Mouse (Mus musculus) lung, embryonic 15.5 days (tissue): ENCODE data around the gene Dmrt1. TPM values are rescaled to one million over a fixed set of nuclear protein-coding genes. Genes with fewer than 3 reads are reported as not detected.

Experiments
- ATAC-seq: fragments of 200-750 bp; cut with Nextera tagmentation; 2 replicates; pipeline ENCODE4 v1.8.0; 2017; ENCODE audit warnings: moderate number of reproducible peaks, borderline replicate concordance; ENCODE audit not compliant: low FRiP score, low TSS enrichment; ENCODE audit errors: extremely low read depth
- H3K27ac ChIP-seq: fragments of 300-500 bp; sonication (generic); 2 replicates; pipeline ENCODE4 v1.5.1; 2015; ENCODE audit warnings: moderate library complexity, mild to moderate bottlenecking, inconsistent platforms
- H3K27me3 ChIP-seq: fragments of 300-500 bp; sonication (generic); 2 replicates; pipeline ENCODE4 v1.6.1; 2015; ENCODE audit warnings: inconsistent platforms
- H3K36me3 ChIP-seq: fragments of 300-500 bp; sonication (generic); 2 replicates; pipeline ENCODE4 v1.6.1; 2015; ENCODE audit warnings: inconsistent platforms
- H3K4me1 ChIP-seq: fragments of 300-500 bp; sonication (generic); 2 replicates; pipeline ENCODE4 v1.6.1; 2015; ENCODE audit warnings: inconsistent platforms
- H3K4me2 ChIP-seq: fragments of 300-500 bp; sonication (generic); 2 replicates; pipeline ENCODE4 v1.6.1; 2015; ENCODE audit warnings: inconsistent platforms, mild to moderate bottlenecking, moderate library complexity
- H3K4me3 ChIP-seq: fragments of 300-500 bp; sonication (generic); 2 replicates; pipeline ENCODE4 v1.5.1; 2015; ENCODE audit warnings: mild to moderate bottlenecking, inconsistent platforms
- H3K9ac ChIP-seq: fragments of 300-500 bp; sonication (generic); 2 replicates; pipeline ENCODE4 v1.6.1; 2015; ENCODE audit warnings: inconsistent platforms
- H3K9me3 ChIP-seq: fragments of 300-500 bp; sonication (generic); 2 replicates; pipeline ENCODE4 v1.6.1; 2016; ENCODE audit warnings: inconsistent platforms
- WGBS: fragments of 180-500 bp; shearing (Covaris S2); methylation state at CpG from one replicate; pipeline ENCODE4 v1.1.7; 2015; 5-methylcytosine and 5-hydroxymethylcytosine counted together
- polyA plus RNA-seq: library from polyadenylated mRNA; unstranded; fragments of >200 nt; fragmentation: Nextera tagmentation; extraction: Ambion mirVana; gene quantifications from 2 replicates; pipeline ENCODE4 v1.2.1, GENCODE M21; 2015

The Dmrt1 gene
- polyA plus RNA-seq, 1 experiment from 2014 or later: not detected

GRCm38 (mm10) chr19:25641786-25642185 lies 136.4 kb downstream of the Dmrt1 start:
- no peak for ATAC-seq
- Histone ChIP-seq H3K27me3 (peaks cover 5% of the 10 kb centered on the region; the same call in 1 of the 2 replicates), H3K36me3 (no peaks in the 10 kb centered on the region), H3K27ac (no peak overlapping the region), H3K4me2 (no peak overlapping the region), H3K9ac (no peak overlapping the region), H3K9me3 (no peaks in the 10 kb centered on the region), H3K4me1 (no peaks in the 10 kb centered on the region), H3K4me3 (no peak overlapping the region)
- 81% methylated on average over 6 of the region's 6 CpGs for WGBS

DNA sequence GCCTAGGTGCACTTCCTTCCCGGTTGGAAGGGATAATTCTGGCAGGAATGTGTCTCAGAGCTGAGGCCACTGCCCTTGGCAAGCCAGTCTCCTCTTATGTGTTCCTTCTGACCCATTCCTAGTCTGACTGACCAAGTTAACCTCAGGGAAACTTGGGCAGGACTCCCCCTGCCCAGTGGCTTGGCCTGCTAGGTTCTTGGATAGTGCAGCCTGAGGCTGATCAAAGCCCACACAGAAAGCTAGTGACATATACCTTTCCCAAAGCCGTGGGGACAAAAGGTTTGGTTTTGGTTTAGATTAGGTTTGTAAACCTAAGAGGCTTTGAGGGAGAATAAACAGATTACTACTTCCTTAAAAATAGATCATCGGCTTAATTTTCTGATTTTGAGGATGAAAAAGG lies 141.7 kb downstream of the Dmrt1 start:
- H3K9ac ChIP-seq: no peak overlapping the region
- no peak overlapping the region for H3K27ac ChIP-seq
- 63% methylated on average over 3 of the region's 3 CpGs for WGBS
- H3K4me1 ChIP-seq: no peaks in the 10 kb centered on the region
- no peak overlapping the region for H3K4me3 ChIP-seq
- no peak overlapping the region for H3K4me2 ChIP-seq
- peaks cover 8% of the 10 kb centered on the region; the same call in 1 of the 2 replicates for H3K27me3 ChIP-seq
- no peak for ATAC-seq
- no peaks in the 10 kb centered on the region for H3K9me3 ChIP-seq
- H3K36me3 ChIP-seq: no peaks in the 10 kb centered on the region

DNA sequence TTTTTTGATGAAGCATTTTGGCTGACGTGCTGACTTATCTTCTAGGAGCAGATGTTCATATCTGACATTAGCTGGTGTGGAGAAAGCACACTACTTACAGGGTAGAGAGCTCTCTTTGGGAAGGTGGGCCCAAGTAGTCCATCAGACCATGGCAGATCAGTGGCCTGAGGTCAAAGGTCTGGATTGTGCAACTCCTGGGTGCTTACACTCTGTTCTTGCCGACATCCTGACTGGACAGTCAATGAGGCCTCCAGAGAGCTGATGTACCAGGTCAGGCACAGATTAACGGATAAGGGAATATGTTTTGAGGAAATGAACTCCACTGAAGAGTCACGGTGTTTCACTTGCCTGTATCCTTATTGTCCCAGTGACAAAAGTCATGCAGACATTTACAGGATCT lies 143.3 kb downstream of the Dmrt1 start:
- Histone ChIP-seq H3K9me3 (no peaks in the 10 kb centered on the region), H3K36me3 (no peaks in the 10 kb centered on the region), H3K27ac (no peak overlapping the region), H3K4me3 (no peak overlapping the region), H3K9ac (no peak overlapping the region), H3K27me3 (peaks cover 8% of the 10 kb centered on the region; the same call in 1 of the 2 replicates), H3K4me1 (no peaks in the 10 kb centered on the region), H3K4me2 (no peak overlapping the region)
- WGBS: 63% methylated on average over 4 of the region's 4 CpGs
- no peak for ATAC-seq

- 51% methylated on average over 10 of the region's 10 CpGs for WGBS
- 0 out of 2 replicates have a peak, but pooled peaks cover 6% of the 10 kb centered on the region for H3K4me1 ChIP-seq
- H3K36me3 ChIP-seq: no peaks in the 10 kb centered on the region
- ATAC-seq: no peak
- no peak overlapping the region for H3K27ac ChIP-seq
- no peak overlapping the region for H3K9ac ChIP-seq
- H3K27me3 ChIP-seq: peaks cover 8% of the 10 kb centered on the region; the same call in 1 of the 2 replicates
- no peak overlapping the region for H3K4me2 ChIP-seq
- no peak overlapping the region for H3K4me3 ChIP-seq
- H3K9me3 ChIP-seq: no peaks in the 10 kb centered on the region
Observed at GRCm38 (mm10) chr19:25650474-25650873, 145.1 kb downstream of the Dmrt1 start.

GRCm38 (mm10) chr19:25652560-25652959 lies 147.1 kb downstream of the Dmrt1 start:
- 64% methylated on average over 5 of the region's 5 CpGs for WGBS
- no peak for ATAC-seq

More at GRCm38 (mm10) chr19:25652560-25652959, 147.1 kb downstream of the Dmrt1 start:
- H3K4me3 ChIP-seq: no peak overlapping the region
- no peaks in the 10 kb centered on the region for H3K36me3 ChIP-seq
- no peaks in the 10 kb centered on the region for H3K9me3 ChIP-seq
- H3K27me3 ChIP-seq: peaks cover 16% of the 10 kb centered on the region; the same call in 1 of the 2 replicates
- H3K4me1 ChIP-seq: 0 out of 2 replicates have a peak, but pooled peaks cover 6% of the 10 kb centered on the region
- H3K9ac ChIP-seq: no peak overlapping the region
- no peak overlapping the region for H3K27ac ChIP-seq
- H3K4me2 ChIP-seq: no peak overlapping the region

Other genes with a start within 250 kb of the Dmrt1 start
- 0.29 and 0.43 TPM in 2 replicates for gene Dmrt3, start 104.7 kb downstream of the Dmrt1 start, polyA plus RNA-seq
- 0.76 and 1.6 TPM in 2 replicates for gene Dmrt2, start 166.8 kb downstream of the Dmrt1 start, polyA plus RNA-seq